Mouse (Mus musculus) layer of hippocampus, adult 2 months (tissue): ENCODE data around the gene Cux2. TPM values are rescaled to one million over a fixed set of nuclear protein-coding genes. Genes with fewer than 3 reads are reported as not detected.

Experiments used
- DNase-seq, 2 experiments: peaks; one replicate each; pipeline ENCODE4 v3.0.0; 2022; ENCODE audit warnings: low spot score in 2 of 2
- H3K27ac ChIP-seq: fragments of 200-600 bp; 2 replicates; pipeline ENCODE4 v1.8.1; 2022
- H3K4me3 ChIP-seq: fragments of 200-600 bp; 2 replicates; pipeline ENCODE4 v1.8.1; 2022; ENCODE audit warnings: mild to moderate bottlenecking
- CTCF ChIP-seq: fragments of 200-600 bp; conservative IDR thresholded peaks from 2 replicates; pipeline ENCODE4 v1.8.1; 2022; ENCODE audit warnings: antibody characterized with exemption, mild to moderate bottlenecking, moderate library complexity
- total RNA-seq, 2 experiments: library from RNA; stranded (reverse); gene quantifications; 2 replicates each; pipeline ENCODE4 v1.2.3; 2021

The Cux2 gene
- total RNA-seq, 2 experiments from 2014 or later: 30.0 to 30.9 TPM

DNA sequence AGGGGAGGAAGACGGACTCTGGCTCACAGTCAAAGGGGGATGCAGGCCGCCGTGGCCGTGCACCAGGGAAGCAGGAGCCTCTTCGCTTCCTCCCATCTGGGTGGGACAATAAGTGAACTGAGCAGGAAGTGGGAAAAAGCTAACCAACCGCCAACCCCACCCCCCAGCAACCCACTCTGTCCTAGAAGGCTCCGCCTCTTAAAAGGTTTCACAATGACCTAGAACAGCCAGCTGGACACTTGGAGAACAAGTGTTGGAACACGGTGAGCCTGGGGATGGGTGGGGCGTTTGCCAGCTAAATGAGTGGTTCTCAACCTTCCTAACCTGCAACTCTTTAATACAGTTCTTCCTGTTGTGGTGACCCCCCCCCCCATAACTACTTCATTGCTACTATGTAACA lies 23.1 kb downstream of the Cux2 start:
- DNase-seq: no peak
- H3K4me3 ChIP-seq: no peak overlapping the region
- no peak overlapping the region for H3K27ac ChIP-seq
- no peak for TF ChIP-seq CTCF

DNA sequence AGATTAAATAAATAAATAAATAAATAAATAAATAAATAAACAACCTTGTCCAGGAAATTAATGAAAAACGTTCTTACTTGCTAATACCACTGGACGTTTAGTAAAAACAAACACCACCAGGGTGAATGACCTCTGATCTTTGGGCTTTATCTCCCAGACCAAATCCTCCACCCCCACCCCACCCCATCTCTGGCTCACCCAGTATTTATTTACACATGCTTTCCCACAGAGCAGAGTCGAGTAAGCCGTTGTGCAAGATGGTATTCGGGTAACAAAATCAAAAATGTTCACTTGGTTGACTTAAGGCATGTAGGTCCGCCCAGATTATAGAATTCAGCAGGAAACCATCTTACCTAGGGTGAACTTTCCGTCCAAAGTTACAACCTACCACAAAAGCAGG lies 23.6 kb downstream of the Cux2 start:
- Histone ChIP-seq H3K27ac (no peak overlapping the region), H3K4me3 (no peak overlapping the region)
- no peak for TF ChIP-seq CTCF
- no peak for DNase-seq

DNA sequence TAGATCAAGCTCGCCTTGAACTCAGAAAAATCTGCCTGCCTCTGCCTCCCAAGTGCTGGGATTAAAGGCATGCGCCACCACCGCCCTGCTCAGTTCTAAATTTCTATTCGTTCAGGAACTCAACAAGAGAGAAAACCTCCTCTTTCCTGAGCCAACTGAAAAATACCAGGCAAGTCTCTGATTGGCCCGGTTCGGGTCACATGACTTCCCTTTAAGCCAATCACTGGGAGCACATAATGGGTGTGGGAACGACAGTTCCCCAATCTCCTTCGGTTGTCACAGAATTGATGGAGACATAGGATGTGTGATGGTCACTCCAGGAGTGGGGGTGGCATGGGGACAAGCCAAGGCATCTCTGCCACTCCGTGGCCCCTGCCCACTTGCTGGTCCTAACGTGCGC lies 24.8 kb downstream of the Cux2 start:
- Histone ChIP-seq H3K4me3 (no peak overlapping the region), H3K27ac (no peak overlapping the region)
- DNase-seq: no peak
- TF ChIP-seq CTCF: no peak

DNA sequence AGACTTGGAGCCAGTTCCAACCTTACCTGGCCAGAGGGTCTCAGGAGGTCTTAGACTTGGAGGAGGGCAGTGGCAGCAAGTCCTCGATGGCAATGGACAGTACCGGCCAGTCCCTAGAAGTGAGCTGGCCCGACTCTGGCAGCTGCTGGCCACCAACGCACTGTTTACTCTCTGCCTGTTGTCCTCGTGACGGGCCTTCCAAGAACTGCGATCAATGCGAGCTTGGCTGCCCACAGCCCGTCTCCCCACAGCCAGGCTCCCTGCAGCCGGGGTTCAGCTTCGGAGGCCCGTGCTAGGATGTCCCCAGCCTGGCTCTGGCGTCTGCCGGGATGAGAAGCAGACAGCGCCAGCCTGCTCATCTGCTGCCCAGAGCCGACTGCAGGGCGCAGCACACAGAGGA lies 30.6 kb downstream of the Cux2 start:
- Histone ChIP-seq H3K27ac (no peak overlapping the region), H3K4me3 (no peak overlapping the region)
- DNase-seq: no peak
- TF ChIP-seq CTCF: no peak

DNA sequence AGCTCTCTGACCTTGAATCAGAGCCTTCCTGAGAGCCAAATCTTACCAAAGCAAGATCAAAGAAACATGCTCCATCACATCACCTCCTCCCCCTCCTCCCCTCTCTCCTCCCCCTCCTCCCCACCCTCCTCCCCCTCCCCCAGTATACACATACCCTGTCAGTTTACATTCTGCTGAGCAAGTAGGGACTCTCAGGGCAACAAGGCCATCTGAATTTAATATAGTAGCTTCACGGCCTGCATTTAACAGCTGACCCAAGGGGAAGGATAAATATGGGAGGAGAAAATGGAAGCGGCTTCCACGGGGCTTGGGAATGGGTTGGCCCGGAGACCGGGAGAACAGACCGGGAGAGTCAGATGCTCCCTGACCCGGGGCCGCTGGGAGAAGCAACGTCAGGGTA lies 32.1 kb downstream of the Cux2 start:
- H3K4me3 ChIP-seq: no peak overlapping the region
- no peak overlapping the region for H3K27ac ChIP-seq
- DNase-seq: no peak
- no peak for TF ChIP-seq CTCF

DNA sequence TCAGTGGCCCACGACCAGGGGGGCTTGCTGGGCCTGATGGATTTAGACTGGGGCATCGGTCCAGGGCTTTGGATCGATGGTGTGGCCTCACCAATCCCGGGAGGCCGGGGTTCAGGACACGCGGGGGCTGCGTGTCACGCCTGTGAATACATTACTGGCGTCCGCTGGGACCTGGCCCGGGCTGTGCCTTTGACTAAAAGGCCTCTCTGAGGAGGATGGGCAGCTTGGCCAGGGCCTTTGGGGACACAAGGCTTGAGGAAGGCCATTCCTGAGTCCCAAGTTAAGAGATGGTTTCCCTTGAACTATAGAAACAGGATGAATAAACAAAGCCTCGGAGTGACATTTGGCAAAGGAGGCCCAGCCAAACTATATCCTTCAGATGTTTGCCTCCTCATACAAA lies 32.6 kb downstream of the Cux2 start:
- no peak for DNase-seq
- Histone ChIP-seq H3K4me3 (no peak overlapping the region), H3K27ac (no peak overlapping the region)
- no peak for TF ChIP-seq CTCF

DNA sequence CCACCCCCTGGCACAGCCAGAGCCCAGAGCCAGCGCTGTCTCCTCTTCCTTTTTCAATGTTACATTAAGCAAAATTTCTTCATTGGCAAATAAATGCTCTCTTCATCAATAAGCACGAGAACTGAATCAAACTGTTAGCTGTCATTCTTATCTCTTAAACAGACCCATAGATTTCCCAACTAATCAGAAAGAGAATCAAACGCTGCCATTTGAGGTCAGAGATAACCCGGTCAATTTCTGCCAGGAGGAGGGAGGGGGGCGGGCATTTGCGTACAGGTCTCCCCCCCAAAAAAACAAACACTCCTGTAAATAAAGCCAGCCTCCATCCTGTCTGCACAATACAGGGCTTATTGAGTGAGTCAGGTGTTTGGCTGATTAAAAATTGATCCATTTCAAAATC lies 33.2 kb downstream of the Cux2 start:
- TF ChIP-seq CTCF: no peak
- DNase-seq: no peak
- no peak overlapping the region for H3K4me3 ChIP-seq
- no peak overlapping the region for H3K27ac ChIP-seq

DNA sequence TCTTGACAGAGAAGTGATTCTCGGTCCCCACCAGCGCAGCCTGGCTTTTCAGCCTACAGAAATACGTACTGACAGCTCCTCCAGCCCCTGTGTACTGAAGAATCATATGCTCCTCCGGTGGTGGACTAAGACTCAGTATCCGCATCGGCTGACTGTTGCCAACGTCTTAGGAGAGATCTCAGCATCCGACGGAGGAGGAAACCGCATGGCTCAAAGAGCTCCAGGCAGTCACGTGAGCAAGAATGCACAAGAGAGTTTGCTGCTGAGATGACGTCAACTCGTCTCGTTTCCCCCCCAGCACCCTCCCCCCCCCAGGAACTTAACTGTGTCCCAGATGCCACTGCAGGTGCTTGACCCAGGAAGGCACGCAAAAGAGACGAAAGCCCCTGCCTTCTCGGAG lies 34.8 kb downstream of the Cux2 start:
- no peak for DNase-seq
- TF ChIP-seq CTCF: no peak

DNA sequence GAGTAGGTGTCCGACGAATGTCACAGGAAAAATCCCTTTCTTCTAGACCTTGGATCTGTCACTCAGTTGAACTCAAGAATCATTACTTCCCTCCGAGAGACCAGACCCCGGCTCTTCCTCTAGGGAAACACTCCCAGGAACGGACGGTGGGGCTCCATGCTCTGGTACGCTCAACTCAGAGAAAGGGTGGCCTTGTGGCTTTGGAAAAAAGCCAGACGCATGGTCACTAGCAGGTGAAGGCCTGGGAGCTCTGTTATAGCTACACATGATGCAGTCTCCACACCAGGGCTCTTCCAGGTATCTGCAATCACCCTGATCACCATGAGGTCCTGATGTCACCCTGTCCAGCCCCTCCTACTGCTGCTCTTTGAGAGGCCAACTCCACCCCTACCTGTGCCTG lies 35.2 kb downstream of the Cux2 start:
- TF ChIP-seq CTCF: no peak
- Histone ChIP-seq H3K4me3 (no peak overlapping the region), H3K27ac (no peak overlapping the region)
- no peak for DNase-seq

More for the DNA sequence above, 34.8 kb downstream of the Cux2 start:
- Histone ChIP-seq H3K27ac (no peak overlapping the region), H3K4me3 (no peak overlapping the region)

DNA sequence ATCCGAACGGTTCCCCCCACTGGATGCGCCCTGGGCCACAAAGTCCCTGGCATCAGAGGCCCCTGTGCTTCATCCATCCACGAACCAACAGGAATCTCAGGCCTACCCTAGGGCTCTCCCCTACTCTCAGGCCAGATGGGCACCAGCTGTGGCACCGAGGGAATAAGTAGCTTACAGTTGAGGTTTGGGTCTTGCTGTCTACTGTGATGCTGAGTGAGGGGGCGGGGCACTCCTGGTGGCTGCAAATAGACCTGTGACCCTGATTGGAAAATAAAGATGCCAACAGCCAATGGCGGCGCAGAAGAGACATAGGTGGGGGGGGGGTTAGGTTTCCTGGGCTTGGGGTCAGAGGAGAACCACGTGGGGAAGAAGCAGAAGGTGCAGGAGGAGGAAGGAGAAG lies 38.6 kb downstream of the Cux2 start:
- TF ChIP-seq CTCF: no peak
- DNase-seq: no peak
- H3K27ac ChIP-seq: no peak overlapping the region
- H3K4me3 ChIP-seq: no peak overlapping the region

DNA sequence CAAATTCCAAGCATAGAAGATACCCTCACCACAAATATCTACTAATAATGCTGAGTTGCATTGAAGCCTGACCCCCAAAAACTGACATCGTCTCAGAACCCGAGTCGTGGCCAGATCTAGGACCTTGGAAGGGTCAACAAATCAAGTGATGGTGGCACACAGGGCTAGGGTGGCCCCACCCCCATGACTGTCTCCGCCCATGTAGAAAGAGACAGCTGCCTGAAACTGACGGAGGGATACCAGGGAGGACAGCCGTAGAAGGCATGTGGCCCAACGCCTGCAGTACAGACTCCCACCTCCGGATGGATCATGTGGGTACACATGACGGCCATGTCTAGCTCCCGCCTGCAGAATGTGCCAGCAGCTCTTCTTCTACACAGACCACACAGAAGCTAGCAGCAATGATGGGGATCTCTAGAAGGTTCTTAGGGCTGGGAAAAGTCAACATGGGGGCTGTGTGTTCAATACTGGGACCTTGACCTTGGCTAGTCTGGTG lies 41.9 kb downstream of the Cux2 start:
- no peak for DNase-seq
- no peak for TF ChIP-seq CTCF
- Histone ChIP-seq H3K27ac (no peak overlapping the region), H3K4me3 (no peak overlapping the region)

DNA sequence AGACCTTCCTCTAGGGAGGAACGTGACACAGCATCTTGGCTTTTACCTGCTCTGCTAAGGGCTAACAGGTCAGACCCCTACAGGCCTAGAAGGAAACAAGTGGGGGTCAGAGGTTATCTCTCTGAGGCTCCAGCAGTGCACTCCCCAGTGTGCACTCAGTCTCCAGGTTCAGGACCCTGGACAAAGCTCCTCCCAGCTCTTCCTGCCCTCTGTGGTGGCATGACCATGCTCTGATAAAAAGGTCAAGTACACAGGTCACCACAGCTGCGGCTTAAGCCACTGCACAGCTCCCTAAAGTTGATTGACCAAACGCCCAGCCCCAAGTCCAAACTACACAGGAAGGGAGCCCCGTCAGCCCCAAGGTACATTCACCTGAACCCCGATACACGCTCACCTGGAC lies 46.4 kb downstream of the Cux2 start:
- H3K4me3 ChIP-seq: no peak overlapping the region
- TF ChIP-seq CTCF: no peak
- H3K27ac ChIP-seq: no peak overlapping the region
- no peak for DNase-seq

DNA sequence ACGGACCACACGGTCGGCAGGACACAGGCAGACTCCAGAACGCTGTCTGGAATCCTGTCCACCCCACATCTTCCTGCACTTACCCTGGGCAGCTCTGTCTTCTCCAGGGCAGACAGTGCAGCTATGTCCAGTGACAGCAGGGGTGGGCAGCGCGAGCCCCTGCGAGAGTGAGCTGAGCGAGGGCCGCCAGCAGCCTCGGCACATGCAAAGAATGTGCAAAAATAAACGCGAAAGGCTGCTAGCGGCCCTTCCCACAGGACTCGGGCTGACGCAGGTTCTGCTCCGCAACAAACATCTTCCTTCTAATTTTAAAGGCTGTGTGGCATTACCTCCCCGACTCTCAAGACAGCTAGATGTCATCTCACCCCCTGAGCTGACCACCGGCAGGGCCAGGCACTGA lies 47.8 kb downstream of the Cux2 start:
- no peak for DNase-seq
- no peak overlapping the region for H3K27ac ChIP-seq
- no peak for TF ChIP-seq CTCF
- H3K4me3 ChIP-seq: no peak overlapping the region

DNA sequence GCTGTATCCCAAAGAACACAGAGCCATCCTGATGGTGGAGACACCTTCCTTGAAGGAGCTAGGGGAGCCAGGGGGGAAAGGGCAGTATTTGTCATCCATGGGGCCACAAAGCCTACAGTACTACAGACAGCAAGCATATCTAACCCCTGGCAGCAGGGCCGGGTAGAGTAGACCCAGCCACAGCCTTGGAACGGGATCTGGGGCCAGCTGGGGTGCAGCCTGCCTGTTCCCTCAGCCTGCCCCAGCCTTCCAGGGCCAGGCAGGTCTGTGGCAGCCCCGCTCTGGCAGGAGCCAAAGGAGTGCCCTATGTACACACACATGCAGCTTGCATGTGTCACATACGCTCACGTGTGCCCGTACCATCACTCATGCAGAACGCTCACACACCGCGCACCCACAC lies 48.6 kb downstream of the Cux2 start:
- Histone ChIP-seq H3K4me3 (no peak overlapping the region), H3K27ac (no peak overlapping the region)
- DNase-seq: no peak
- TF ChIP-seq CTCF: no peak

DNA sequence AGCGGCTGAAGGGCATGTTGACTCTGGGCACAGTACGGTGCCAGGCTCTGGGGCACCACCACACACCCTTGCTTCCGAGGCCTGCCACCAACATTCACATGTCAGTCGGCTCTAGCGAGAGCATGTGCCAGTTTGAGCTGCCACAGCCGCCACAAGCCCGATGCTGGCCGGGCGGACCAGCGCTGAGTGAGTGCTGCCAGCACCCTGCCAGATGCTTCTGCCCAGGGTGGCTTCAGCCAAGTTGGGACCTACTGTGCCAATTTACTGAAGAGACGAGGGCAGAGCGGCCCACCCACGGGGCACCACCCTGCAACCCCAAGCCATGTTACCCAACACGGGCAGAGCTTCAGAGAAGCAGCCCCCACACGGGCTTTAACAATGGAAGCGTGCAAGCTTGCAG lies 49.5 kb downstream of the Cux2 start:
- Histone ChIP-seq H3K27ac (0 out of 2 replicates have a peak overlapping the region, but pooled peaks have one; percentile 7), H3K4me3 (no peak overlapping the region)
- TF ChIP-seq CTCF: no peak
- DNase-seq: no peak
